Mouse (Mus musculus) intestine, embryonic 14.5 days (tissue): ENCODE results near the gene Naif1. TPM values are rescaled to one million over a fixed set of nuclear protein-coding genes. Genes with fewer than 3 reads are reported as not detected.

Experiments used
- ATAC-seq: fragments of 200-750 bp; cut with Nextera tagmentation; replicated peaks from 2 replicates; pipeline ENCODE4 v1.8.0; 2017; ENCODE audit warnings: low read depth, moderate number of reproducible peaks, moderate TSS enrichment, moderate library complexity; ENCODE audit not compliant: low FRiP score, low TSS enrichment
- DNase-seq: peaks from one replicate; pipeline ENCODE4 v3.0.0-alpha.2; 2018; ENCODE audit warnings: low spot score
- H3K27ac ChIP-seq: fragments of 300-500 bp; sonication (generic); 2 replicates; pipeline ENCODE4 v1.5.1; 2014; ENCODE audit warnings: low read depth, mild to moderate bottlenecking, control low read depth
- H3K27me3 ChIP-seq: fragments of 300-500 bp; sonication (generic); replicated peaks from 2 replicates; pipeline ENCODE4 v1.6.1; 2014; ENCODE audit warnings: low read length, control low read depth; ENCODE audit not compliant: control insufficient read depth, insufficient read depth
- H3K36me3 ChIP-seq: fragments of 300-500 bp; sonication (generic); 2 replicates; pipeline ENCODE4 v1.6.1; 2014; ENCODE audit warnings: low read length, control low read depth; ENCODE audit not compliant: control insufficient read depth, insufficient read depth
- H3K4me1 ChIP-seq: fragments of 300-500 bp; sonication (generic); replicated peaks from 2 replicates; pipeline ENCODE4 v1.6.1; 2014; ENCODE audit warnings: low read length, control low read depth, mixed read lengths; ENCODE audit not compliant: control insufficient read depth, insufficient read depth
- H3K4me2 ChIP-seq: fragments of 300-500 bp; sonication (generic); 2 replicates; pipeline ENCODE4 v1.6.1; 2014; ENCODE audit warnings: low read length
- H3K4me3 ChIP-seq: fragments of 300-500 bp; sonication (generic); 2 replicates; pipeline ENCODE4 v1.5.1; 2014; ENCODE audit warnings: low read depth, low read length, control low read depth, mixed read lengths
- H3K9ac ChIP-seq: fragments of 300-500 bp; sonication (generic); 2 replicates; pipeline ENCODE4 v1.6.1; 2014; ENCODE audit warnings: mild to moderate bottlenecking, low read length
- H3K9me3 ChIP-seq: fragments of 300-500 bp; sonication (generic); 2 replicates; pipeline ENCODE4 v1.6.1; 2016; ENCODE audit warnings: low read length, control low read depth; ENCODE audit not compliant: control insufficient read depth
- WGBS: fragments of 180-500 bp; shearing (Covaris S2); extraction: QIAGEN DNeasy Blood & Tissue Kit; methylation state at CpG from one replicate; pipeline ENCODE4 v1.1.7; 2014; 5-methylcytosine and 5-hydroxymethylcytosine counted together
- polyA plus RNA-seq: library from polyadenylated mRNA; unstranded; fragments of >200 nt; fragmentation: Nextera tagmentation; extraction: Ambion mirVana; gene quantifications from 2 replicates; pipeline ENCODE4 v1.2.1, GENCODE M21; 2014

Naif1 gene
- polyA plus RNA-seq, 1 experiment from 2014 or later, result 6.0 TPM

GRCm38 (mm10) chr2:32415801-32416200, 34.5 kb upstream of the Naif1 start:
- peaks cover 59% of the 10 kb centered on the region for H3K36me3 ChIP-seq
- no peaks in the 10 kb centered on the region for H3K4me1 ChIP-seq
- ATAC-seq (no peak), DNase-seq (no peak)
- no peaks in the 10 kb centered on the region for H3K9me3 ChIP-seq
- H3K4me3 ChIP-seq, result no peak overlapping the region
- no peak overlapping the region for H3K27ac ChIP-seq
- no peak overlapping the region for H3K9ac ChIP-seq
- H3K4me2 ChIP-seq, result no peak overlapping the region
- H3K27me3 ChIP-seq, result no peaks in the 10 kb centered on the region
- 91% methylated on average over 12 of the region's 12 CpGs for WGBS

GRCm38 (mm10) chr2:32416556-32416955, 33.7 kb upstream of the Naif1 start:
- Histone ChIP-seq H3K4me1 (no peaks in the 10 kb centered on the region), H3K27me3 (no peaks in the 10 kb centered on the region), H3K9ac (no peak overlapping the region), H3K9me3 (no peaks in the 10 kb centered on the region), H3K36me3 (peaks cover 66% of the 10 kb centered on the region), H3K4me3 (no peak overlapping the region), H3K27ac (no peak overlapping the region), H3K4me2 (no peak overlapping the region)
- 79% methylated on average over 2 of the region's 2 CpGs for WGBS
- ATAC-seq, result no peak
- no peak for DNase-seq

- no peaks in the 10 kb centered on the region for H3K9me3 ChIP-seq
- no peak overlapping the region for H3K27ac ChIP-seq
- ATAC-seq (no peak), DNase-seq (no peak)
- H3K4me1 ChIP-seq, result peaks cover 3% of the 10 kb centered on the region
- WGBS, result 84% methylated on average over 8 of the region's 8 CpGs
- H3K36me3 ChIP-seq, result peaks cover 66% of the 10 kb centered on the region
- H3K27me3 ChIP-seq, result no peaks in the 10 kb centered on the region
- no peak overlapping the region for H3K4me2 ChIP-seq
- no peak overlapping the region for H3K4me3 ChIP-seq
- no peak overlapping the region for H3K9ac ChIP-seq
These were observed 32.8 kb upstream of the Naif1 start for GRCm38 (mm10) chr2:32417486-32417885.

- no peak overlapping the region for H3K4me3 ChIP-seq
- H3K36me3 ChIP-seq, result peaks cover 66% of the 10 kb centered on the region
- H3K4me2 ChIP-seq, result no peak overlapping the region
- H3K27ac ChIP-seq, result no peak overlapping the region
- WGBS, result 79% methylated on average over 12 of the region's 12 CpGs
- ATAC-seq, result no peak
- no peaks in the 10 kb centered on the region for H3K27me3 ChIP-seq
- H3K9me3 ChIP-seq, result no peaks in the 10 kb centered on the region
- H3K9ac ChIP-seq, result no peak overlapping the region
- peaks cover 14% of the 10 kb centered on the region for H3K4me1 ChIP-seq
- no peak for DNase-seq
These were observed 31.7 kb upstream of the Naif1 start for GRCm38 (mm10) chr2:32418430-32419151.

- Histone ChIP-seq H3K27ac (no peak overlapping the region), H3K4me3 (no peak overlapping the region), H3K4me2 (no peak overlapping the region), H3K9ac (no peak overlapping the region), H3K36me3 (peaks cover 66% of the 10 kb centered on the region), H3K4me1 (peaks cover 17% of the 10 kb centered on the region), H3K9me3 (no peaks in the 10 kb centered on the region), H3K27me3 (no peaks in the 10 kb centered on the region)
- DNase-seq (no peak), ATAC-seq (no peak)
- 87% methylated on average over 3 of the region's 3 CpGs for WGBS
These were observed 30.9 kb upstream of the Naif1 start for GRCm38 (mm10) chr2:32419359-32419758.

GRCm38 (mm10) chr2:32420066-32420608, 30.1 kb upstream of the Naif1 start:
- no peaks in the 10 kb centered on the region for H3K9me3 ChIP-seq
- DNase-seq (no peak), ATAC-seq (no peak)
- no peak overlapping the region for H3K9ac ChIP-seq
- no peak overlapping the region for H3K4me2 ChIP-seq
- H3K27me3 ChIP-seq, result no peaks in the 10 kb centered on the region
- H3K27ac ChIP-seq, result no peak overlapping the region
- H3K4me1 ChIP-seq, result peaks cover 25% of the 10 kb centered on the region
- no peak overlapping the region for H3K4me3 ChIP-seq
- WGBS, result 93% methylated on average over 12 of the region's 12 CpGs
- peaks cover 63% of the 10 kb centered on the region for H3K36me3 ChIP-seq

GRCm38 (mm10) chr2:32420647-32421046, 29.6 kb upstream of the Naif1 start:
- Histone ChIP-seq H3K27ac (no peak overlapping the region), H3K4me1 (peaks cover 30% of the 10 kb centered on the region), H3K9me3 (no peaks in the 10 kb centered on the region), H3K4me3 (no peak overlapping the region), H3K9ac (no peak overlapping the region), H3K36me3 (peaks cover 58% of the 10 kb centered on the region), H3K4me2 (no peak overlapping the region), H3K27me3 (no peaks in the 10 kb centered on the region)
- WGBS, result 82% methylated on average over 6 of the region's 6 CpGs
- ATAC-seq (no peak), DNase-seq (no peak)

GRCm38 (mm10) chr2:32421851-32422251, 28.4 kb upstream of the Naif1 start:
- peaks cover 31% of the 10 kb centered on the region for H3K4me1 ChIP-seq
- H3K9me3 ChIP-seq, result no peaks in the 10 kb centered on the region
- DNase-seq, result no peak
- H3K9ac ChIP-seq, result no peak overlapping the region
- no peaks in the 10 kb centered on the region for H3K27me3 ChIP-seq
- WGBS, result 95% methylated on average over 6 of the region's 6 CpGs
- no peak overlapping the region for H3K4me2 ChIP-seq
- no peak overlapping the region for H3K4me3 ChIP-seq
- peaks cover 46% of the 10 kb centered on the region for H3K36me3 ChIP-seq
- no peak overlapping the region for H3K27ac ChIP-seq
- no peak for ATAC-seq
